Mouse (Mus musculus) spleen, adult 2 months (tissue): ENCODE data around the gene Elfn2.

Experiments
- CTCF ChIP-seq: fragments of 200-500 bp; IDR thresholded peaks from 2 replicates; pipeline ENCODE4 v1.5.1; 2011; ENCODE audit warnings: mild to moderate bottlenecking, inconsistent platforms; ENCODE audit not compliant: insufficient read depth, insufficient read length, insufficient replicate concordance; ENCODE audit errors: extremely low read depth
- POLR2A ChIP-seq: fragments of 200-500 bp; IDR thresholded peaks from 2 replicates; pipeline ENCODE4 v1.6.1; 2011; ENCODE audit warnings: low read depth, low read length, inconsistent platforms

GRCm38 (mm10) chr15:78763704-78764103 lies 45.1 kb upstream of the Elfn2 start:
- TF ChIP-seq POLR2A (no peak), CTCF (no peak)
